Mouse (Mus musculus) megakaryocyte, embryonic 14.5 days (primary cell): Measurements from ENCODE around the gene Zfp39.

Experiments
- FLI1 ChIP-seq: IDR thresholded peaks from 2 replicates; pipeline ENCODE4 v1.6.1; 2012; ENCODE audit warnings: low read length, inconsistent platforms, mixed read lengths
- GATA1 ChIP-seq: IDR thresholded peaks from 3 replicates; pipeline ENCODE4 v1.6.1; 2012; ENCODE audit warnings: mixed read lengths, low read length, inconsistent platforms, borderline replicate concordance

DNA sequence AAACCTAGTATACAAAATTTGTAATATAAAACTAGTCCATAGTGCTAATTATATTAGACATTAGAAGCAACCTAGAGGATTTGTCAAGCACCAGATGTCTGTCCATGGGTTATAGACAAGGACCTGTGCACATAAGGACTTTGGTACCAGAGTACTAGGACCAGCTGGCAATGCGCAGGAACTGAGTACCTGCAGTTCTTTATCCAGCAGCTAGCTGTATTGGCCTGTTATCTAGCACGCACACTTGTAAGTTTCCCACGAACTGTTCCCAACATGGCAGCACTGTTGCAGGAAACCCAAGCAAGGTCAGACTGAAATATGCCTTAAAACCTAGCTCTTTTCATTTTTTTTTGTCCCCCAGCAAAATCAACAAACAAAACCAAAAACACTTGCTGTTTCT lies 26.2 kb upstream of the Zfp39 start:
- no peak for TF ChIP-seq FLI1
- no peak for TF ChIP-seq GATA1
